ENCODE assay signal across 12 mouse cellular contexts in the genomic region with DNA sequence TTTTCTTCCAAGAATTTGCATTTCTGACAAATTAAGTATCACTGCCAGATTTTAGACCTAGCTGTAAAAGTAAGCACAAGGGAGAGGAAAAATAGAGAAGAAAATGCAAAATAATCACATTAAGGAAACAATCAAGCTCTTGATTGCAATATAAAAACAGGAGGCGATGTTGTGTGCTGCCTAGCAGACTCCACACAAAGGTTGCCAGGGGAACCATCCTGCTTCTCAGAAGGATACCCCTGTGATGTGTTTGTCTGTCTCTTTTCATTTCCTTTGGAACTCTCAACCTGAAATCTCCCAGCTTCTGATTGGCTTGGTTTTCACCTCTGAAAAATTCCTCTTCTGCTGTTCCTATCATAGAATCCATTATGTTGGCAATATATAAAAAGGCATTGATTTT.
A peak's percentile ranks its signal among the peaks of the same experiment; 100 is the strongest.
DNase-seq lines count a peak whose midpoint lies in the region; ATAC-seq lines count a peak whose summit lies in the region.
"Had no signal": no experiment of that assay in that cellular context is flagged by ENCODE, and none has a peak within 500 bp of the region (broad histone marks: within the 10 kb centered on the region; RNA-seq: fewer than 3 reads in every experiment).

No protein-coding gene starts in this region.

- no peaks in the 10 kb centered on the region for H3K27me3 ChIP-seq in forebrain, embryonic 15.5 days
- H3K27me3 ChIP-seq in midbrain, embryonic 11.5 days (ENCODE audit: control insufficient read depth, insufficient read depth, low read length), result no peaks in the 10 kb centered on the region
- no peaks in the 10 kb centered on the region for H3K27me3 ChIP-seq in heart, embryonic 11.5 days (ENCODE audit: control insufficient read depth, insufficient read depth, low read length)

- H3K36me3 ChIP-seq in forebrain, embryonic 15.5 days, result no peaks in the 10 kb centered on the region
- no peaks in the 10 kb centered on the region for H3K36me3 ChIP-seq in midbrain, embryonic 11.5 days (ENCODE audit: control insufficient read depth, insufficient read depth, low read length)
- no peaks in the 10 kb centered on the region for H3K36me3 ChIP-seq in heart, embryonic 11.5 days (ENCODE audit: control insufficient read depth, insufficient read depth, low read length)

- H3K9ac ChIP-seq in forebrain, embryonic 15.5 days (replicated peaks), result no peak overlapping the region
- H3K9ac ChIP-seq in midbrain, embryonic 11.5 days (ENCODE audit: low read length), result no peak overlapping the region
- no peak overlapping the region for H3K9ac ChIP-seq in heart, embryonic 11.5 days (ENCODE audit: low read depth, low read length)

- 3% methylated on average over 1 of the region's 1 CpGs for WGBS in forebrain, embryonic 15.5 days
- 10% methylated on average over 1 of the region's 1 CpGs for WGBS in midbrain, embryonic 11.5 days
- WGBS in heart, embryonic 11.5 days (ENCODE audit: insufficient replicate concordance), result 71% methylated on average over 1 of the region's 1 CpGs

- H3K4me2 ChIP-seq in forebrain, embryonic 15.5 days (replicated peaks), result no peak overlapping the region
- no peak overlapping the region for H3K4me2 ChIP-seq in midbrain, embryonic 11.5 days
- H3K4me2 ChIP-seq in heart, embryonic 11.5 days, result no peak overlapping the region

- no peak overlapping the region for H3K4me3 ChIP-seq in forebrain, embryonic 15.5 days
- no peak overlapping the region for H3K4me3 ChIP-seq in midbrain, embryonic 11.5 days (ENCODE audit: low read depth, low read length)
- no peak overlapping the region for H3K4me3 ChIP-seq in heart, embryonic 11.5 days (ENCODE audit: low read depth, low read length)

- H3K27ac ChIP-seq in forebrain, embryonic 15.5 days (replicated peaks), result 0 out of 2 replicates have a peak overlapping the region, but pooled peaks have one; percentile 11
- no peak overlapping the region for H3K27ac ChIP-seq in midbrain, embryonic 11.5 days (ENCODE audit: low read depth, low read length)
- no peak overlapping the region for H3K27ac ChIP-seq in heart, embryonic 11.5 days (ENCODE audit: low read depth, low read length)

- DNase-seq in right cerebral cortex, postnatal 4 days, result peak; percentile 8
- DNase-seq in right cerebral cortex, adult 2 months (ENCODE audit: low spot score in 2 of 2), result no peak
- peak; percentile 89 for DNase-seq in midbrain, embryonic 11.5 days (ENCODE audit: low spot score, missing footprints)
- DNase-seq in telencephalon, adult 2 months (ENCODE audit: low read depth, low spot score), result peak; percentile 17
- no peak for DNase-seq in frontal cortex, postnatal 14 days (ENCODE audit: low spot score in 2 of 2)
- no peak for DNase-seq in spleen, postnatal 36 days (ENCODE audit: low spot score in 2 of 2)
- DNase-seq: adrenal gland, postnatal 14 days; cerebellum, adult 9-10 months; heart, postnatal 10 days; kidney, postnatal 25 days had no signal

- ATAC-seq in forebrain, embryonic 15.5 days (replicated peaks), result peak; percentile 85
- peak; percentile 87 for ATAC-seq in midbrain, embryonic 11.5 days (ENCODE audit: low FRiP score)
- no peak for ATAC-seq in heart, embryonic 11.5 days (replicated peaks; ENCODE audit: insufficient number of reproducible peaks, low FRiP score, low TSS enrichment)

- peaks cover 10% of the 10 kb centered on the region for H3K4me1 ChIP-seq in forebrain, embryonic 15.5 days
- peaks cover 3% of the 10 kb centered on the region; the same call in 1 of the 2 replicates for H3K4me1 ChIP-seq in midbrain, embryonic 11.5 days (ENCODE audit: control insufficient read depth, insufficient read depth, low read length)
- H3K4me1 ChIP-seq in heart, embryonic 11.5 days (ENCODE audit: control insufficient read depth, insufficient read depth, low read length), result no peaks in the 10 kb centered on the region

- H3K9me3 ChIP-seq in forebrain, embryonic 15.5 days, result no peaks in the 10 kb centered on the region
- H3K9me3 ChIP-seq in midbrain, embryonic 11.5 days (ENCODE audit: control insufficient read depth, low read length), result no peaks in the 10 kb centered on the region
- no peaks in the 10 kb centered on the region for H3K9me3 ChIP-seq in heart, embryonic 11.5 days (replicated peaks; ENCODE audit: control insufficient read depth, low read length)

Comparison
In these comparisons a context has a peak if more than half of its experiments do, and no peak if none do; other contexts are left out.
1. DNase-seq: peak in right cerebral cortex, postnatal 4 days (single experiment), midbrain, embryonic 11.5 days (single experiment) and telencephalon, adult 2 months (single experiment); none in right cerebral cortex, adult 2 months (0 of 2), frontal cortex, postnatal 14 days (0 of 2) and spleen, postnatal 36 days (0 of 2).